Mouse (Mus musculus) layer of hippocampus, postnatal 36 days (tissue): Measurements from ENCODE around the gene Cort. TPM values are rescaled to one million over a fixed set of nuclear protein-coding genes. Genes with fewer than 3 reads are reported as not detected.
"Not testable (repeated sequence)": the region's sequence is repeated elsewhere in the genome, so short reads cannot be mapped to it uniquely, and the experiment has no call there.

Experiments used
- DNase-seq, 2 experiments: peaks; one replicate each; pipeline ENCODE4 v3.0.0; 2022
- total RNA-seq, 2 experiments: library from RNA; stranded (reverse); gene quantifications; 2 replicates each; pipeline ENCODE4 v1.2.3; 2021

Gene Cort
- total RNA-seq: 10 to 100 TPM; 10.5 to 11.6 TPM

GRCm38 (mm10) chr4:149126663-149127062 is at the start of gene Cort:
Cort (minus strand) TSS chr4:149126763.
- no peak for DNase-seq

- DNase-seq: no peak
Observed at GRCm38 (mm10) chr4:149173661-149174060, 47.1 kb upstream of the Cort start.

GRCm38 (mm10) chr4:149172666-149173065 is 46.1 kb upstream of the Cort start:
- no peak for DNase-seq

- no peak for DNase-seq
Observed at GRCm38 (mm10) chr4:149172083-149172482, 45.5 kb upstream of the Cort start.

- DNase-seq: no peak
Observed at GRCm38 (mm10) chr4:149171581-149171981, 45.0 kb upstream of the Cort start.

- no peak for DNase-seq
Observed at GRCm38 (mm10) chr4:149170394-149170931, 43.9 kb upstream of the Cort start.

GRCm38 (mm10) chr4:149169926-149170325 is 43.4 kb upstream of the Cort start:
- not testable (repeated sequence) for DNase-seq

- no peak for DNase-seq
Observed at GRCm38 (mm10) chr4:149168016-149168415, 41.5 kb upstream of the Cort start.

- peak in 1 of 2 experiments; percentile 29 for DNase-seq
Observed at GRCm38 (mm10) chr4:149166957-149167611, 40.5 kb upstream of the Cort start.

- DNase-seq: peak; percentile 95
Observed at GRCm38 (mm10) chr4:149166215-149166946, 39.8 kb upstream of the Cort start, which contains the start of gene Pgd. Pgd (minus strand) TSS chr4:149166771.

GRCm38 (mm10) chr4:149164150-149164549 is 37.6 kb upstream of the Cort start:
- DNase-seq: no peak

- no peak for DNase-seq
Observed at GRCm38 (mm10) chr4:149163196-149163595, 36.6 kb upstream of the Cort start.

- no peak for DNase-seq
Observed at GRCm38 (mm10) chr4:149161166-149161565, 34.6 kb upstream of the Cort start.

- DNase-seq: no peak
Observed at GRCm38 (mm10) chr4:149159891-149160290, 33.3 kb upstream of the Cort start.

GRCm38 (mm10) chr4:149159203-149159602 is 32.6 kb upstream of the Cort start:
- DNase-seq: no peak

- no peak for DNase-seq
Observed at GRCm38 (mm10) chr4:149157415-149157973, 30.9 kb upstream of the Cort start.

- no peak for DNase-seq
Observed at GRCm38 (mm10) chr4:149155711-149156110, 29.1 kb upstream of the Cort start.

- DNase-seq: no peak
Observed at GRCm38 (mm10) chr4:149154859-149155258, 28.3 kb upstream of the Cort start.

- DNase-seq: no peak
Observed at GRCm38 (mm10) chr4:149150721-149151120, 24.2 kb upstream of the Cort start.

GRCm38 (mm10) chr4:149150256-149150655 is 23.7 kb upstream of the Cort start:
- no peak for DNase-seq

- DNase-seq: no peak
Observed at GRCm38 (mm10) chr4:149149611-149150010, 23.0 kb upstream of the Cort start.

GRCm38 (mm10) chr4:149149196-149149595 is 22.6 kb upstream of the Cort start:
- DNase-seq: no peak

- no peak for DNase-seq
Observed at GRCm38 (mm10) chr4:149148084-149148483, 21.5 kb upstream of the Cort start.
